Mouse (Mus musculus): ENCODE data around the gene Gm4952.

GRCm38 (mm10) chr19:12556293-12556692 is 43.5 kb upstream of the Gm4952 start:
- no peak for TF ChIP-seq CTCF (IDR thresholded peaks at IDR 0.05; ENCODE audit: extremely low read depth, insufficient read depth, low read length)
- TF ChIP-seq POLR2A (IDR thresholded peaks at IDR 0.05; ENCODE audit: extremely low read depth, insufficient read depth, low read length) = no peak

Data from cortical plate, adult 2 months (tissue).